Mouse (Mus musculus): ENCODE results near the gene Atrnl1. TPM values are rescaled to one million over a fixed set of nuclear protein-coding genes. Genes with fewer than 3 reads are reported as not detected.

Gene Atrnl1
- polyA plus RNA-seq, 1 experiment from 2014 or later, result 8.9 TPM

GRCm38 (mm10) chr19:57590895-57591294 lies 19.9 kb upstream of the Atrnl1 start:
- no peak overlapping the region for H3K4me2 ChIP-seq (replicated peaks)
- H3K27ac ChIP-seq (replicated peaks), result no peak overlapping the region
- H3K9me3 ChIP-seq, result no peaks in the 10 kb centered on the region
- no peaks in the 10 kb centered on the region for H3K36me3 ChIP-seq
- ATAC-seq (replicated peaks), result no peak
- H3K9ac ChIP-seq (replicated peaks), result no peak overlapping the region
- WGBS, result 91% methylated on average over 5 of the region's 5 CpGs
- no peaks in the 10 kb centered on the region for H3K27me3 ChIP-seq
- no peaks in the 10 kb centered on the region for H3K4me1 ChIP-seq
- H3K4me3 ChIP-seq, result no peak overlapping the region

- WGBS, result 84% methylated on average over 10 of the region's 10 CpGs
- Histone ChIP-seq H3K4me1 (no peaks in the 10 kb centered on the region), H3K4me3 (no peak overlapping the region), H3K9ac (replicated peaks) (no peak overlapping the region), H3K27ac (replicated peaks) (peak overlapping the region; percentile 48; the same call in 1 of the 2 replicates), H3K4me2 (replicated peaks) (no peak overlapping the region), H3K36me3 (no peaks in the 10 kb centered on the region), H3K9me3 (no peaks in the 10 kb centered on the region), H3K27me3 (no peaks in the 10 kb centered on the region)
- no peak for ATAC-seq (replicated peaks)
These were observed 19.2 kb upstream of the Atrnl1 start for GRCm38 (mm10) chr19:57591631-57592030.

- Histone ChIP-seq H3K4me2 (replicated peaks) (no peak overlapping the region), H3K36me3 (no peaks in the 10 kb centered on the region), H3K4me3 (no peak overlapping the region), H3K4me1 (no peaks in the 10 kb centered on the region), H3K9me3 (no peaks in the 10 kb centered on the region), H3K9ac (replicated peaks) (no peak overlapping the region), H3K27me3 (no peaks in the 10 kb centered on the region), H3K27ac (replicated peaks) (peak overlapping the region; percentile 48)
- 65% methylated on average over 2 of the region's 2 CpGs for WGBS
- ATAC-seq (replicated peaks), result no peak
These were observed 18.5 kb upstream of the Atrnl1 start for GRCm38 (mm10) chr19:57592355-57592754.

- Histone ChIP-seq H3K36me3 (no peaks in the 10 kb centered on the region), H3K4me1 (peaks cover 14% of the 10 kb centered on the region), H3K27me3 (no peaks in the 10 kb centered on the region), H3K4me2 (replicated peaks) (0 out of 2 replicates have a peak overlapping the region, but pooled peaks have one; percentile 1), H3K9me3 (no peaks in the 10 kb centered on the region), H3K4me3 (no peak overlapping the region), H3K9ac (replicated peaks) (no peak overlapping the region), H3K27ac (replicated peaks) (0 out of 2 replicates have a peak overlapping the region, but pooled peaks have one; percentile 24)
- ATAC-seq (replicated peaks), result no peak
- WGBS, result 47% methylated on average over 8 of the region's 8 CpGs
These were observed 11.7 kb upstream of the Atrnl1 start for GRCm38 (mm10) chr19:57599126-57599525.

- H3K9me3 ChIP-seq, result no peaks in the 10 kb centered on the region
- ATAC-seq (replicated peaks), result no peak
- no peak overlapping the region for H3K9ac ChIP-seq (replicated peaks)
- no peak overlapping the region for H3K4me2 ChIP-seq (replicated peaks)
- no peak overlapping the region for H3K27ac ChIP-seq (replicated peaks)
- no peak overlapping the region for H3K4me3 ChIP-seq
- peaks cover 14% of the 10 kb centered on the region for H3K4me1 ChIP-seq
- no peaks in the 10 kb centered on the region for H3K36me3 ChIP-seq
- H3K27me3 ChIP-seq, result no peaks in the 10 kb centered on the region
- 55% methylated on average over 16 of the region's 16 CpGs for WGBS
These were observed 10.5 kb upstream of the Atrnl1 start for GRCm38 (mm10) chr19:57600233-57600929.

GRCm38 (mm10) chr19:57600930-57601328 lies 9.9 kb upstream of the Atrnl1 start:
- peaks cover 14% of the 10 kb centered on the region for H3K4me1 ChIP-seq
- no peaks in the 10 kb centered on the region for H3K27me3 ChIP-seq
- 66% methylated on average over 2 of the region's 2 CpGs for WGBS
- no peaks in the 10 kb centered on the region for H3K9me3 ChIP-seq
- H3K4me3 ChIP-seq, result no peak overlapping the region
- no peak overlapping the region for H3K9ac ChIP-seq (replicated peaks)
- no peak for ATAC-seq (replicated peaks)
- no peak overlapping the region for H3K27ac ChIP-seq (replicated peaks)
- no peaks in the 10 kb centered on the region for H3K36me3 ChIP-seq
- H3K4me2 ChIP-seq (replicated peaks), result no peak overlapping the region

- Histone ChIP-seq H3K4me1 (peaks cover 19% of the 10 kb centered on the region), H3K27ac (replicated peaks) (no peak overlapping the region), H3K9ac (replicated peaks) (no peak overlapping the region), H3K9me3 (no peaks in the 10 kb centered on the region), H3K4me3 (no peak overlapping the region), H3K4me2 (replicated peaks) (no peak overlapping the region), H3K36me3 (no peaks in the 10 kb centered on the region), H3K27me3 (no peaks in the 10 kb centered on the region)
- no peak for ATAC-seq (replicated peaks)
- WGBS, result 79% methylated on average over 3 of the region's 3 CpGs
These were observed 7.2 kb upstream of the Atrnl1 start for GRCm38 (mm10) chr19:57603593-57603992.

GRCm38 (mm10) chr19:57605941-57606340 lies 4.9 kb upstream of the Atrnl1 start:
- Histone ChIP-seq H3K36me3 (no peaks in the 10 kb centered on the region), H3K9me3 (no peaks in the 10 kb centered on the region), H3K27me3 (no peaks in the 10 kb centered on the region), H3K4me2 (replicated peaks) (no peak overlapping the region), H3K9ac (replicated peaks) (no peak overlapping the region), H3K27ac (replicated peaks) (no peak overlapping the region), H3K4me3 (no peak overlapping the region), H3K4me1 (peaks cover 19% of the 10 kb centered on the region)
- no peak for ATAC-seq (replicated peaks)
- 92% methylated on average over 3 of the region's 3 CpGs for WGBS

GRCm38 (mm10) chr19:57606351-57606750 lies 4.5 kb upstream of the Atrnl1 start:
- no peak for ATAC-seq (replicated peaks)
- H3K4me1 ChIP-seq, result peaks cover 19% of the 10 kb centered on the region
- no peak overlapping the region for H3K4me3 ChIP-seq
- 92% methylated on average over 10 of the region's 10 CpGs for WGBS
- no peaks in the 10 kb centered on the region for H3K36me3 ChIP-seq
- no peaks in the 10 kb centered on the region for H3K27me3 ChIP-seq
- no peak overlapping the region for H3K27ac ChIP-seq (replicated peaks)
- H3K9ac ChIP-seq (replicated peaks), result no peak overlapping the region
- H3K4me2 ChIP-seq (replicated peaks), result no peak overlapping the region
- H3K9me3 ChIP-seq, result no peaks in the 10 kb centered on the region

- H3K27me3 ChIP-seq, result no peaks in the 10 kb centered on the region
- 4% methylated on average over 12 of the region's 12 CpGs for WGBS
- peak overlapping the region; percentile 99 for H3K4me3 ChIP-seq
- no peaks in the 10 kb centered on the region for H3K9me3 ChIP-seq
- H3K27ac ChIP-seq (replicated peaks), result peak overlapping the region; percentile 98
- ATAC-seq (replicated peaks), result no peak
- H3K4me2 ChIP-seq (replicated peaks), result peak overlapping the region; percentile 97
- H3K36me3 ChIP-seq, result no peaks in the 10 kb centered on the region
- H3K4me1 ChIP-seq, result peaks cover 39% of the 10 kb centered on the region
- H3K9ac ChIP-seq (replicated peaks), result peak overlapping the region; percentile 86
These were observed 1.3 kb upstream of the Atrnl1 start for GRCm38 (mm10) chr19:57609361-57610057.

GRCm38 (mm10) chr19:57610058-57610475 lies 767 bp upstream of the Atrnl1 start:
- Histone ChIP-seq H3K4me1 (peaks cover 39% of the 10 kb centered on the region), H3K27ac (replicated peaks) (peak overlapping the region; percentile 98), H3K36me3 (no peaks in the 10 kb centered on the region), H3K27me3 (no peaks in the 10 kb centered on the region), H3K9me3 (no peaks in the 10 kb centered on the region), H3K4me3 (peak overlapping the region; percentile 99), H3K4me2 (replicated peaks) (peak overlapping the region; percentile 97), H3K9ac (replicated peaks) (peak overlapping the region; percentile 86)
- peak; percentile 49 for ATAC-seq (replicated peaks)
- WGBS, result 0% methylated on average over 21 of the region's 21 CpGs

GRCm38 (mm10) chr19:57611291-57612178 lies 701 bp downstream of the Atrnl1 start:
- 1% methylated on average over 55 of the region's 57 CpGs for WGBS
- peak; percentile 71 for ATAC-seq (replicated peaks)
- Histone ChIP-seq H3K27ac (replicated peaks) (peak overlapping the region; percentile 98), H3K36me3 (no peaks in the 10 kb centered on the region), H3K9me3 (no peaks in the 10 kb centered on the region), H3K4me1 (peaks cover 43% of the 10 kb centered on the region), H3K4me2 (replicated peaks) (peak overlapping the region; percentile 97), H3K4me3 (peak overlapping the region; percentile 99), H3K9ac (replicated peaks) (peak overlapping the region; percentile 86), H3K27me3 (no peaks in the 10 kb centered on the region)

Data from forebrain, embryonic 15.5 days (tissue).